Mouse (Mus musculus) liver, adult 2 months (tissue): ENCODE results near the gene Plekhg5.

Experiments
- CTCF ChIP-seq: fragments of 200-500 bp; IDR thresholded peaks from 2 replicates; pipeline ENCODE4 v1.5.1; 2011; ENCODE audit warnings: low read depth, low read length, control low read depth
- POLR2A ChIP-seq: fragments of 200-500 bp; IDR thresholded peaks from 2 replicates; pipeline ENCODE4 v1.6.1; 2011; ENCODE audit warnings: low read length, control low read depth; ENCODE audit not compliant: insufficient read depth; ENCODE audit errors: extremely low read depth

GRCm38 (mm10) chr4:152079261-152079660 lies 7.0 kb downstream of the Plekhg5 start:
- TF ChIP-seq CTCF (no peak), POLR2A (no peak)
